Mouse (Mus musculus): ENCODE measurements at regions not wholly inside any gene's neighbourhood (a gene's known extent, or its start where the extent isn't known, plus 50 kb on each side); places are given as distances from the start of the nearest gene placed in this dataset.

DNA sequence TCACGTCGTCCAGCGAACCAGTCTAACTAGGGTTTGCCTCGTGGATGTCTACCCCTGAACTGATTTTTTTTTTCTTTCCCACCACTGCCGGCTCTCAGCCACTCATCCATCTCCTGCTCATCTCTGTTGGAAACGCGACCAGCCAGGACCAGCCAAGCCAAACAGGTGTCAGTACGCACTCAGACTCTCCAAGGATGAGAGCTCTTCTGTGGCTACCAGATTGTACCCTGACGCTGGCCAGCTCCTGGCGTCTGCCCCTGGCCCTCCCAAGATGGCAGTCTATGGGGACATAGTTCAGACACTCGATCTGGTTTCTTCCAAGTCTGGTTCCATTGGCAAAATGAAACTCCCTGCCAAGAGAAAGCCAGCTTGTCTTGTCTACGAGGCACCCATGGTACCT, 109.3 kb downstream of the Zfp36l1 start:
- TF ChIP-seq EP300 (IDR thresholded peaks at IDR 0.05; ENCODE audit: low read depth): no peak
- TF ChIP-seq CTCF (IDR thresholded peaks at IDR 0.05; ENCODE audit: low read depth): no peak
- Histone ChIP-seq H3K9me3 (ENCODE audit: low read length) (no peaks in the 10 kb centered on the region), H3K9ac (replicated peaks) (no peak overlapping the region), H3K4me3 (ENCODE audit: low read depth, low read length) (no peak overlapping the region), H3K27ac (ENCODE audit: low read depth) (no peak overlapping the region), H3K36me3 (replicated peaks; ENCODE audit: insufficient read depth, low read length) (no peaks in the 10 kb centered on the region), H3K4me2 (ENCODE audit: low read depth, low read length) (no peak overlapping the region), H3K4me1 (ENCODE audit: insufficient read depth) (peaks cover 15% of the 10 kb centered on the region), H3K27me3 (ENCODE audit: insufficient read depth, low read length) (no peaks in the 10 kb centered on the region)
- ATAC-seq (no peak), DNase-seq (no peak)
- 81% methylated on average over 12 of the region's 12 CpGs for WGBS (ENCODE audit: insufficient replicate concordance)

DNA sequence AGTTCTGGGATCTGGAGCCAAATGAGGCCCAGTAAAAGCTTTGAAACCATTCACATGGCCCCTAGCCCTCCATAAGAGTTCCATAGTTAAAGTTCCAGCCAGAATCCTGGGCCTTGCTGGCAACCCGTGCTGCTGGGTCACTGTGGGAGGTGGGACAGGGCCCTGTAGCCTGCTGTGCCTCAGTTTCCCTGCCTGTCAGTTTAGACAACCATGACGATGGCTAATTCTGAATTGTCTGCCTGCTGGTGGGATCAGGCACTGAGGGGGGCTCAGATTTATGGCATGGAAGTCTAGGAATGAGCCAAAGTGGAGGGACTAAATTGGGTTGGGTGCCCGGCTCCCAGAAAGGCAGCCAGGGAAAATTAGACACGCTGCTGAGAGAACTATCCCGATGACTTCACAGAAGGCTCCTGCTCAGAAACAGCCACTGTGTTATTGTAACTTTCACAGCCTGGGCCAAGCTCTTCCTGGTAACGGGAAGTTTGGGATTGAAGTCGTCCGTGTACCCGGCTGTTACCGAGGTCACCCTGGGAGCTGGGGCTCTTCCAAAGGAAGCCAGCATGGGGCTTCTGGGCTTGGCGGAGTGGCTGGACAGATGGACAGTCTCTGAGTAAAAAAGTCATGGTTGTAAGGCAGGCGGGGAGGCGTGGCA, 110.2 kb downstream of the Zfp36l1 start:
- Histone ChIP-seq H3K4me2 (ENCODE audit: low read depth, low read length) (no peak overlapping the region), H3K27me3 (ENCODE audit: insufficient read depth, low read length) (no peaks in the 10 kb centered on the region), H3K9ac (replicated peaks) (no peak overlapping the region; the same call in 1 of the 2 replicates), H3K4me3 (ENCODE audit: low read depth, low read length) (no peak overlapping the region), H3K36me3 (replicated peaks; ENCODE audit: insufficient read depth, low read length) (no peaks in the 10 kb centered on the region), H3K27ac (ENCODE audit: low read depth) (no peak overlapping the region), H3K9me3 (ENCODE audit: low read length) (no peaks in the 10 kb centered on the region), H3K4me1 (ENCODE audit: insufficient read depth) (peaks cover 20% of the 10 kb centered on the region)
- TF ChIP-seq EP300 (IDR thresholded peaks at IDR 0.05; ENCODE audit: low read depth) (no peak), CTCF (IDR thresholded peaks at IDR 0.05; ENCODE audit: low read depth) (no peak)
- WGBS (ENCODE audit: insufficient replicate concordance): 85% methylated on average over 13 of the region's 13 CpGs
- ATAC-seq: no peak
- DNase-seq: no peak

DNA sequence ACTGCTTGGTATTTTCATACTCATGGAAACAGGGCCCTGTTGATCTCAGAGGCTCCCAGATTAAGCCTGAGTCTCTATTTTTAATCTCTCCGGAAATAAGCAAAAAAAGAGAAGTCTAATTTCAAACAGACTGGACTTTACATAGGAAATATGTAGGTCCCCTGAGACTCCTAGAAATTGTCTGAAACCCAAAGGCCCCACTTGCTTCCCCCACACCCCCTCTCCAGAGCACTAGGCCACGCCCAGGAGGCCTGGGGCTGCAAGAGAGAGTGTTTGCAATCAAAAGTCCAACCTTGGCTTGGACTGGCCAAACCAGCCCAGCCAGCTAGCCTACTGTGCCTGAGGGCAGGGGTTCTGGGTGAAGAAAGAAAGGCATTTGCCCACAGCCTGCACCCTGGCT, 111.0 kb downstream of the Zfp36l1 start:
- DNase-seq: peak; percentile 50
- peak overlapping the region; percentile 39; the same call in 1 of the 2 replicates for H3K27ac ChIP-seq (ENCODE audit: low read depth)

DNA sequence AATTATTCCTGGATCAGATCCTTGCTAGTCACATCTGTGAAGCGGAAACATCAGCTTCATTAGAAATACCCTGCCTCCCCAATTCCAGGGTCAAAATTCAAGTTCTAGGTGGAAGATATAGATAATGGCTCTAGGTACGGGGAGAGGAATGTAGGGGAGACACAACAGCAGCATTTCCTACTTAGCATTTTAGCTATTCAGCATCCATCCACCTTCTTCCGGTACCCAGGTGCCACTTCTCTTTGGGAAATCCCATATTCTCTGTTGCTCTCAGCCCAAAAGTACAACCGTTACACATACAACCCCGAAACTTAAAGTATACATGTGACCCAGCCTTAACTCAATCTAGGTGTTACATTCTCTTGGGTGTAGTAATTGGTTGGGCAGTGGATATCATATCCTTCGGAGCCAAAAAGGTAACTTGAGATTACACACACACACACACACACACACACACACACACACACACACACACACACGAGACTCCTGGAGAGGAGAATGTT, 112.9 kb downstream of the Zfp36l1 start:
- H3K4me2 ChIP-seq (ENCODE audit: low read depth, low read length): no peak overlapping the region
- no peaks in the 10 kb centered on the region for H3K27me3 ChIP-seq (ENCODE audit: insufficient read depth, low read length)
- no peak overlapping the region for H3K9ac ChIP-seq (replicated peaks)
- H3K27ac ChIP-seq (ENCODE audit: low read depth): no peak overlapping the region
- whole genome bisulfite sequencing (ENCODE audit: insufficient replicate concordance): 91% methylated on average over 7 of the region's 7 CpGs
- no peaks in the 10 kb centered on the region for H3K36me3 ChIP-seq (replicated peaks; ENCODE audit: insufficient read depth, low read length)
- no peak overlapping the region for H3K4me3 ChIP-seq (ENCODE audit: low read depth, low read length)
- TF ChIP-seq CTCF (IDR thresholded peaks at IDR 0.05; ENCODE audit: low read depth) (no peak), EP300 (IDR thresholded peaks at IDR 0.05; ENCODE audit: low read depth) (no peak)
- DNase-seq: no peak
- peaks cover 26% of the 10 kb centered on the region for H3K4me1 ChIP-seq (ENCODE audit: insufficient read depth)
- no peak for ATAC-seq
- H3K9me3 ChIP-seq (ENCODE audit: low read length): no peaks in the 10 kb centered on the region

More for the DNA sequence above, 111.0 kb downstream of the Zfp36l1 start:
- WGBS (ENCODE audit: insufficient replicate concordance): 23% methylated on average over 2 of the region's 2 CpGs
- ATAC-seq: peak; percentile 63; the same call in 1 of the 2 replicates
- Histone ChIP-seq H3K27me3 (ENCODE audit: insufficient read depth, low read length) (no peaks in the 10 kb centered on the region), H3K36me3 (replicated peaks; ENCODE audit: insufficient read depth, low read length) (no peaks in the 10 kb centered on the region), H3K4me3 (ENCODE audit: low read depth, low read length) (no peak overlapping the region), H3K4me1 (ENCODE audit: insufficient read depth) (peaks cover 20% of the 10 kb centered on the region), H3K4me2 (ENCODE audit: low read depth, low read length) (no peak overlapping the region), H3K9ac (replicated peaks) (no peak overlapping the region), H3K9me3 (ENCODE audit: low read length) (no peaks in the 10 kb centered on the region)
- TF ChIP-seq EP300 (IDR thresholded peaks at IDR 0.05; ENCODE audit: low read depth): peak; percentile 14; the same call in 1 of the 2 replicates
- TF ChIP-seq CTCF (IDR thresholded peaks at IDR 0.05; ENCODE audit: low read depth): no peak

DNA sequence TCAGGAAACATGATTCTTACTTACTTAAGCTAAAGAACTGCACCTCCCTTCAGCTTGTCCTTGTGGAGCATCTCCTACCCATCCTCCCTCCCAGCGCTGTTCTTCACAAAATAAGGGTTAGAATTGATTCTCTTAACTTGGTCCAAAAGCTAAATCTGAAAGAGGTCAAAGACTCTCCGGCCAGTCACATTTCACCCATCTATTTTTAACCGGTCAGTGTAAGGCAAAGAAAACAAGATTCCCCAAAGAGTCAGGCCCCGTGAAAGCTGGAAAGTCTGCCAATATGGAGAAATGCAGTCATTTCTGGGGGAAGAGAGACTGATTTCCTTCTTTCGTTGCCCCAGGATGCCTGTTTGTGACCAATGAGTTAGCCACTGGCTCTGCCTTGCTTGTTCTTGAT, 114.0 kb downstream of the Zfp36l1 start:
- Histone ChIP-seq H3K4me3 (ENCODE audit: low read depth, low read length) (no peak overlapping the region), H3K9me3 (ENCODE audit: low read length) (no peaks in the 10 kb centered on the region), H3K27me3 (ENCODE audit: insufficient read depth, low read length) (no peaks in the 10 kb centered on the region), H3K9ac (replicated peaks) (no peak overlapping the region), H3K4me2 (ENCODE audit: low read depth, low read length) (no peak overlapping the region), H3K27ac (ENCODE audit: low read depth) (peak overlapping the region; percentile 34; the same call in 1 of the 2 replicates), H3K4me1 (ENCODE audit: insufficient read depth) (peaks cover 37% of the 10 kb centered on the region), H3K36me3 (replicated peaks; ENCODE audit: insufficient read depth, low read length) (no peaks in the 10 kb centered on the region)
- WGBS (ENCODE audit: insufficient replicate concordance): 58% methylated on average over 5 of the region's 5 CpGs
- no peak for DNase-seq
- ATAC-seq: peak; percentile 44; the same call in 1 of the 2 replicates
- TF ChIP-seq EP300 (IDR thresholded peaks at IDR 0.05; ENCODE audit: low read depth): peak; percentile 20; the same call in 1 of the 2 replicates
- no peak for TF ChIP-seq CTCF (IDR thresholded peaks at IDR 0.05; ENCODE audit: low read depth)

DNA sequence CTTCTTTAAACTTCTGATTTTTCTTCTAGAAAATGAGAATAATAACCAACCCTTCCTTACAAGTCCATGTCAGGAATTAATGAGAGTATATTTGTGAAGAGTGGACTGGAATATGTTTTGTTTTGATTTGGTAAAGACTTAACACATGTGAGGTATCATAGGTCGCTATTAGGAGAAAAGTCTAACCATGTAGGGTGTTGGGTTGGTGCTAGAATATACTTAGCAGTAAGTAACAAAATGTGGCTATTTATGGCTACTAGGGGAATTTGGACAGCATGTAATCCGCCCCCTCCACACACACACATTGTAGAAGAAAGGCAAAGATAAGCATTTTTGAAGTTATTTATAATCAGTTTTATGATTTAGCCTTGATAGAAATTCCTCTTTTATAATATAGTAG, 114.5 kb downstream of the Zfp36l1 start:
- no peak for DNase-seq
- ATAC-seq: no peak
- peaks cover 37% of the 10 kb centered on the region for H3K4me1 ChIP-seq (ENCODE audit: insufficient read depth)
- H3K27me3 ChIP-seq (ENCODE audit: insufficient read depth, low read length): no peaks in the 10 kb centered on the region
- H3K4me2 ChIP-seq (ENCODE audit: low read depth, low read length): no peak overlapping the region
- H3K4me3 ChIP-seq (ENCODE audit: low read depth, low read length): no peak overlapping the region
- H3K36me3 ChIP-seq (replicated peaks; ENCODE audit: insufficient read depth, low read length): no peaks in the 10 kb centered on the region
- no peak overlapping the region for H3K9ac ChIP-seq (replicated peaks)
- 59% methylated on average over 2 of the region's 2 CpGs for WGBS (ENCODE audit: insufficient replicate concordance)
- H3K9me3 ChIP-seq (ENCODE audit: low read length): no peaks in the 10 kb centered on the region
- no peak overlapping the region for H3K27ac ChIP-seq (ENCODE audit: low read depth)
- TF ChIP-seq CTCF (IDR thresholded peaks at IDR 0.05; ENCODE audit: low read depth) (no peak), EP300 (IDR thresholded peaks at IDR 0.05; ENCODE audit: low read depth) (no peak)
